Mouse (Mus musculus): ENCODE data around the gene Nutf2.

DNA sequence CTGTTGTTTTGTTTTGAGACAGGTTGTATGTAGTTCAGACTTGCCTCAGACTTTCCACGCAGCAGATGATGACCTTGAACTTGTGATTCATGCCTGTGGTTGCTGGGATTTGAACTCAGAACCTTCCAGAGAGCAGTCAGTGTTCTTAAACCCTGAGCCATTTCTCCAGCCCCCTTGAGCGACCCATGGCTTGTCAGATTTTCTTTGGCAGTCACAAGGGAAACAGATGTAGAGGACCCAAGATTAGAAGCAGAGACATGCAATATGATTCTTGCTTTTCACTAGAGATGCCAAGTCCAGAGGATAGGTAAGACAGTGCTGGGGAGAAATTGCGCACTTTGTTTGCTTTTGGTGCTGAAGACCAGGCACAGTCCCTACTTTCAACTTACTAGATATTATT is 7.2 kb upstream of the Nutf2 start, which contains the start of gene Cenpt:
- TF ChIP-seq POLR2A (IDR thresholded peaks at IDR 0.05; ENCODE audit: borderline replicate concordance, insufficient read depth, low read length) (no peak), CTCF (IDR thresholded peaks at IDR 0.05; ENCODE audit: borderline replicate concordance, insufficient read depth, low read depth, low read length) (no peak)
